In genomic region chr11:85628303-85629063, GRCm38 (mm10) we compare ENCODE assay signal across 11 mouse cellular contexts.
DNase-seq lines count a peak whose midpoint lies in the region; ATAC-seq and TF ChIP-seq lines count a peak whose summit lies in the region.
"Had no signal": no experiment of that assay in that cellular context is flagged by ENCODE, and none has a peak within 500 bp of the region (broad histone marks: within the 10 kb centered on the region; RNA-seq: fewer than 3 reads in every experiment).

No protein-coding gene starts in this region.

- no peaks in the 10 kb centered on the region for H3K9me3 ChIP-seq in lung, embryonic 14.5 days (ENCODE audit: low read depth, low read length)

- no peak overlapping the region for H3K4me3 ChIP-seq in lung, embryonic 14.5 days (ENCODE audit: low read depth, low read length)
- H3K4me3 ChIP-seq: layer of hippocampus, adult 2 months had no signal

- intact Hi-C loops in gastrocnemius, postnatal 14 days (cut with DNase I; ENCODE audit: low total_unique reads), result no loop called here

- no peak for TF ChIP-seq CTCF in lung, embryonic 14.5 days (IDR thresholded peaks at IDR 0.05; ENCODE audit: low read depth)

- peak; percentile 55; the same call in 1 of the 2 replicates for ATAC-seq in lung, embryonic 14.5 days (ENCODE audit: insufficient read depth)

- H3K36me3 ChIP-seq in lung, embryonic 14.5 days (ENCODE audit: insufficient read depth), result no peaks in the 10 kb centered on the region

- peak overlapping the region; percentile 78 for H3K27ac ChIP-seq in lung, embryonic 14.5 days (ENCODE audit: low read depth)
- H3K27ac ChIP-seq: layer of hippocampus, adult 2 months had no signal

- no peak overlapping the region for H3K9ac ChIP-seq in lung, embryonic 14.5 days

- peaks cover 29% of the 10 kb centered on the region for H3K4me1 ChIP-seq in lung, embryonic 14.5 days (ENCODE audit: insufficient read depth)

- H3K27me3 ChIP-seq in lung, embryonic 14.5 days (ENCODE audit: insufficient read depth, low read length), result no peaks in the 10 kb centered on the region

- H3K4me2 ChIP-seq in lung, embryonic 14.5 days, result peak overlapping the region; percentile 18; the same call in 1 of the 2 replicates

- WGBS in lung, embryonic 14.5 days, result 25% methylated on average over 13 of the region's 13 CpGs

- peak; percentile 61 to 64 for DNase-seq in cerebellum, postnatal 10 days
- no peak for DNase-seq in cerebellum, adult 11-12 months
- DNase-seq in lung, embryonic 14.5 days, result no peak
- DNase-seq in lung, adult 18-20 months, result no peak
- DNase-seq in liver, result peak; percentile 26
- peak; percentile 84 for DNase-seq in retina, postnatal 1 day
- no peak for DNase-seq in gastrocnemius, postnatal 14 days
- DNase-seq in layer of hippocampus, adult 9-10 months (ENCODE audit: low spot score), result no peak
- DNase-seq: lung, postnatal 4 days; right cerebral cortex, adult 18-20 months had no signal

Comparison
In these comparisons a context has a peak if more than half of its experiments do, and no peak if none do; other contexts are left out.
1. DNase-seq: peak in cerebellum, postnatal 10 days (2 of 2), liver (single experiment) and retina, postnatal 1 day (single experiment); none in cerebellum, adult 11-12 months (single experiment), lung, embryonic 14.5 days (single experiment), lung, adult 18-20 months (0 of 2), gastrocnemius, postnatal 14 days (single experiment) and layer of hippocampus, adult 9-10 months (single experiment).